Mouse (Mus musculus) heart, postnatal 0 days (tissue): ENCODE data around the gene Rab4b.

ENCODE experiments used
- CTCF ChIP-seq: IDR thresholded peaks from 2 replicates; pipeline ENCODE4 v1.5.1; 2016; ENCODE audit warnings: antibody characterized with exemption, control low read depth, low read depth
- EP300 ChIP-seq: IDR thresholded peaks from 2 replicates; pipeline ENCODE4 v1.6.1; 2016; ENCODE audit warnings: antibody characterized with exemption, low read depth

GRCm38 (mm10) chr7:27156005-27156404, 22.7 kb downstream of the Rab4b start:
- TF ChIP-seq CTCF (no peak), EP300 (no peak)
